Mouse (Mus musculus) cerebellum, adult 2 months (tissue): Measurements from ENCODE around the gene Actl6b.

Experiments used
- CTCF ChIP-seq: fragments of 200-500 bp; IDR thresholded peaks from 2 replicates; pipeline ENCODE4 v1.5.1; 2011; ENCODE audit warnings: low read depth, mild to moderate bottlenecking, control low read depth, low read length, moderate library complexity, borderline replicate concordance; ENCODE audit not compliant: insufficient read depth
- POLR2A ChIP-seq: fragments of 200-500 bp; IDR thresholded peaks from 2 replicates; pipeline ENCODE4 v1.6.1; 2011; ENCODE audit warnings: low read length, control low read depth, borderline replicate concordance; ENCODE audit not compliant: insufficient read depth

- TF ChIP-seq CTCF (no peak), POLR2A (no peak)
Measured at GRCm38 (mm10) chr5:137521861-137522260, 31.5 kb upstream of the Actl6b start.
